ENCODE assay signal across 9 mouse cellular contexts in the genomic region with DNA sequence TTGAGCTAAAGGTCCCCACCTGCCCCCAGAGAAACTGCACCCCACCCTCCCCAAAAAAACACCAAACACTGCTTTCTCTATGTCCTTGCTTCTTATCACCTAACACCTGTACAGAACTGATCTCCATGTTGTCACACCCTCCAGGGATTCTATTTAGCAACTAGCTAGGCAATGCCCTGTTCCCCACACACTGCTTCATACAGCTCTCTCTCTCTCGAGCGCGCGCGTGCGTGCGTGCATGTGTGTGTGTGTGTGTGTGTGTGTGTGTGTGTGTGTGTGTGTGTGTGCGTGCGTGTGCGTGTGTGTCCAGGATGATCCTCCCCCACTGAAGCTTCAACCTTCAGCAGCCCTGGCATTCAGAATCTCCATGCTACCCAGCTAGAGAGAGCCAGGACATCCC. TPM values are rescaled to one million over a fixed set of nuclear protein-coding genes. Genes with fewer than 3 reads are reported as not detected.
DNase-seq lines count a peak whose midpoint lies in the region; ATAC-seq and TF ChIP-seq lines count a peak whose summit lies in the region.
"Had no signal": no experiment of that assay in that cellular context is flagged by ENCODE, and none has a peak within 500 bp of the region (broad histone marks: within the 10 kb centered on the region; RNA-seq: fewer than 3 reads in every experiment).

No protein-coding gene starts in this region.

- no peak for TF ChIP-seq EP300 in lung, postnatal 0 days (IDR thresholded peaks at IDR 0.05)

- no peak for TF ChIP-seq POLR2A in small intestine, adult 2 months (IDR thresholded peaks at IDR 0.05; ENCODE audit: low read depth, low read length)

- peak overlapping the region; percentile 94 for H3K27ac ChIP-seq in lung, postnatal 0 days (ENCODE audit: low read length)
- H3K27ac ChIP-seq in forebrain, embryonic 10.5 days: peak overlapping the region; percentile 89
- peak overlapping the region; percentile 89 for H3K27ac ChIP-seq in limb, embryonic 13.5 days
- peak overlapping the region; percentile 97 for H3K27ac ChIP-seq in small intestine, adult 2 months (ENCODE audit: insufficient read depth, low read depth, low read length)

- H3K4me2 ChIP-seq in lung, postnatal 0 days (replicated peaks; ENCODE audit: low read depth, low read length): peak overlapping the region; percentile 61
- peak overlapping the region; percentile 64 for H3K4me2 ChIP-seq in limb, embryonic 13.5 days (replicated peaks)

- WGBS in lung, postnatal 0 days: 47% methylated on average over 9 of the region's 10 CpGs
- WGBS in forebrain, embryonic 10.5 days: 92% methylated on average over 10 of the region's 10 CpGs
- WGBS in limb, embryonic 13.5 days: 91% methylated on average over 10 of the region's 10 CpGs
- 63% methylated on average over 10 of the region's 10 CpGs for WGBS in small intestine, adult 2 months

- TF ChIP-seq CTCF in lung, postnatal 0 days (IDR thresholded peaks at IDR 0.05): no peak
- TF ChIP-seq CTCF in small intestine, adult 2 months (IDR thresholded peaks at IDR 0.05; ENCODE audit: extremely low read depth, insufficient read length, insufficient replicate concordance, low read depth, low read length): no peak

- H3K36me3 ChIP-seq in lung, postnatal 0 days (ENCODE audit: insufficient read depth, low read length): no peaks in the 10 kb centered on the region; the same call in 1 of the 2 replicates
- H3K36me3 ChIP-seq in forebrain, embryonic 10.5 days (replicated peaks): peaks cover 9% of the 10 kb centered on the region
- peaks cover 9% of the 10 kb centered on the region for H3K36me3 ChIP-seq in limb, embryonic 13.5 days
- H3K36me3 ChIP-seq in small intestine, adult 2 months (ENCODE audit: control insufficient read depth, insufficient read depth, low read length): no peaks in the 10 kb centered on the region; the same call in 1 of the 2 replicates

- DNase-seq in lung, postnatal 0 days (ENCODE audit: low spot score): no peak
- DNase-seq in lung, adult 18-20 months: no peak
- no peak for DNase-seq in forebrain, embryonic 10.5 days (ENCODE audit: extremely low spot score, low spot score)
- DNase-seq in c-Kit-positive CD71-positive TER-119-positive erythroid progenitor cells, embryonic 14.5 days (ENCODE audit: low spot score): no peak
- DNase-seq: adrenal gland, postnatal 36 days; retina, postnatal 1 day had no signal

- H3K9me3 ChIP-seq in lung, postnatal 0 days (ENCODE audit: low read length): no peaks in the 10 kb centered on the region
- no peaks in the 10 kb centered on the region for H3K9me3 ChIP-seq in forebrain, embryonic 10.5 days
- H3K9me3 ChIP-seq in limb, embryonic 13.5 days: no peaks in the 10 kb centered on the region

- no peaks in the 10 kb centered on the region for H3K27me3 ChIP-seq in lung, postnatal 0 days (replicated peaks; ENCODE audit: insufficient read depth, low read length)
- no peaks in the 10 kb centered on the region for H3K27me3 ChIP-seq in forebrain, embryonic 10.5 days (ENCODE audit: poor library complexity, severe bottlenecking)
- H3K27me3 ChIP-seq in limb, embryonic 13.5 days: no peaks in the 10 kb centered on the region
- H3K27me3 ChIP-seq in small intestine, adult 2 months (ENCODE audit: control insufficient read depth, insufficient read depth, low read length): no peaks in the 10 kb centered on the region

- peak overlapping the region; percentile 36; the same call in 1 of the 2 replicates for H3K4me3 ChIP-seq in lung, postnatal 0 days (ENCODE audit: low read depth, low read length)
- peak overlapping the region; percentile 43; the same call in 1 of the 2 replicates for H3K4me3 ChIP-seq in forebrain, embryonic 10.5 days
- H3K4me3 ChIP-seq in limb, embryonic 13.5 days: peak overlapping the region; percentile 34
- peak overlapping the region; percentile 67 for H3K4me3 ChIP-seq in small intestine, adult 2 months (ENCODE audit: low read depth, low read length)

- ATAC-seq in lung, postnatal 0 days: no peak
- ATAC-seq in limb, embryonic 13.5 days (ENCODE audit: low FRiP score, low read depth): no peak
- ATAC-seq in inflammation-experienced regulatory T-cells, adult 6 months: no peak

- H3K4me1 ChIP-seq in lung, postnatal 0 days (ENCODE audit: insufficient read depth, low read depth, low read length): peaks cover 19% of the 10 kb centered on the region
- H3K4me1 ChIP-seq in forebrain, embryonic 10.5 days: peaks cover 67% of the 10 kb centered on the region
- H3K4me1 ChIP-seq in limb, embryonic 13.5 days: peaks cover 75% of the 10 kb centered on the region
- H3K4me1 ChIP-seq in small intestine, adult 2 months (ENCODE audit: control insufficient read depth, insufficient read depth, insufficient read length, low read length): peaks cover 8% of the 10 kb centered on the region

- peak overlapping the region; percentile 37; the same call in 1 of the 2 replicates for H3K9ac ChIP-seq in lung, postnatal 0 days (replicated peaks; ENCODE audit: low read depth)
- peak overlapping the region; percentile 60 for H3K9ac ChIP-seq in limb, embryonic 13.5 days

RNA-seq across cellular contexts. Expression of a gene that starts 1.1 kb away (rescaled TPM):
- 5.7 and 6.4 TPM in 2 replicates for polyA plus RNA-seq in lung, postnatal 0 days (2015; fragmentation: Nextera tagmentation; extraction: Ambion mirVana)
- polyA plus RNA-seq in forebrain, embryonic 10.5 days (2016; fragmentation: Nextera tagmentation; extraction: Ambion mirVana): 10.2 and 13.1 TPM in 2 replicates
- 8.5 and 8.6 TPM in 2 replicates for polyA plus RNA-seq in limb, embryonic 13.5 days (2015; fragmentation: Nextera tagmentation; extraction: Ambion mirVana)
- polyA plus RNA-seq in small intestine, adult 2 months (2012; rRNA removed): 8.1 and 11.5 TPM in 2 replicates
- polyA plus RNA-seq in inflammation-experienced regulatory T-cells, adult 6 months (2017; shearing (Covaris generic)): 100 to 1,000 TPM in 2 of 3 experiments, 10 to 100 TPM in 1; 94.8 to 135 (median 102) TPM

RNA-seq across cellular contexts. Expression of a gene that starts 39.8 kb away (rescaled TPM):
- 0.21 and 0.46 TPM in 2 replicates for polyA plus RNA-seq in lung, postnatal 0 days (2015; fragmentation: Nextera tagmentation; extraction: Ambion mirVana)
- not detected in 2 replicates for polyA plus RNA-seq in forebrain, embryonic 10.5 days (2016; fragmentation: Nextera tagmentation; extraction: Ambion mirVana)
- polyA plus RNA-seq in limb, embryonic 13.5 days (2015; fragmentation: Nextera tagmentation; extraction: Ambion mirVana): not detected in 2 replicates
- not detected in 2 replicates for polyA plus RNA-seq in small intestine, adult 2 months (2012; rRNA removed)
- polyA plus RNA-seq in inflammation-experienced regulatory T-cells, adult 6 months (2017; shearing (Covaris generic)): 1 to 10 TPM in 2 of 3 experiments, not detected in 1; 1.6 to 2.8 TPM

RNA-seq across cellular contexts. Expression of a gene that starts 46.1 kb away (rescaled TPM):
- 0.21 TPM in 1 of 2 replicates, not detected in the other for polyA plus RNA-seq in lung, postnatal 0 days (2015; fragmentation: Nextera tagmentation; extraction: Ambion mirVana)
- polyA plus RNA-seq in forebrain, embryonic 10.5 days (2016; fragmentation: Nextera tagmentation; extraction: Ambion mirVana): not detected in 2 replicates
- polyA plus RNA-seq in limb, embryonic 13.5 days (2015; fragmentation: Nextera tagmentation; extraction: Ambion mirVana): not detected in 2 replicates
- not detected in 2 replicates for polyA plus RNA-seq in small intestine, adult 2 months (2012; rRNA removed)
- polyA plus RNA-seq in inflammation-experienced regulatory T-cells, adult 6 months (2017; shearing (Covaris generic)): 1 to 10 TPM in 1 of 3 experiments, under 1 TPM in 1, not detected in 1; 0.90 to 1.6 TPM

RNA-seq across cellular contexts. Expression of a gene that starts 57.7 kb away (rescaled TPM):
- polyA plus RNA-seq in lung, postnatal 0 days (2015; fragmentation: Nextera tagmentation; extraction: Ambion mirVana): 4.0 and 5.7 TPM in 2 replicates
- not detected in 2 replicates for polyA plus RNA-seq in forebrain, embryonic 10.5 days (2016; fragmentation: Nextera tagmentation; extraction: Ambion mirVana)
- not detected in 2 replicates for polyA plus RNA-seq in limb, embryonic 13.5 days (2015; fragmentation: Nextera tagmentation; extraction: Ambion mirVana)
- not detected in 2 replicates for polyA plus RNA-seq in small intestine, adult 2 months (2012; rRNA removed)
- polyA plus RNA-seq in inflammation-experienced regulatory T-cells, adult 6 months (2017; shearing (Covaris generic)): not detected
